Mouse (Mus musculus) hindbrain, postnatal 0 days (tissue): ENCODE data around the gene Cchcr1. TPM values are rescaled to one million over a fixed set of nuclear protein-coding genes. Genes with fewer than 3 reads are reported as not detected.
"Not testable (repeated sequence)": the region's sequence is repeated elsewhere in the genome, so short reads cannot be mapped to it uniquely, and the experiment has no call there.

Experiments
- ATAC-seq: fragments of 200-750 bp; cut with Nextera tagmentation; 2 replicates; pipeline ENCODE4 v1.8.0; 2017; ENCODE audit warnings: mild to moderate bottlenecking, moderate TSS enrichment, moderate library complexity
- DNase-seq: peaks from one replicate; pipeline ENCODE4 v3.0.0-alpha.2; 2015; ENCODE audit warnings: low spot score
- H3K27ac ChIP-seq: fragments of 300-500 bp; sonication (generic); 2 replicates; pipeline ENCODE4 v1.5.1; 2014; ENCODE audit warnings: mild to moderate bottlenecking
- H3K27me3 ChIP-seq: fragments of 300-500 bp; sonication (generic); 2 replicates; pipeline ENCODE4 v1.6.1; 2014; ENCODE audit warnings: low read length, mixed read lengths; ENCODE audit not compliant: insufficient read depth
- H3K36me3 ChIP-seq: fragments of 300-500 bp; sonication (generic); 2 replicates; pipeline ENCODE4 v1.6.1; 2014; ENCODE audit warnings: low read length, mixed read lengths; ENCODE audit not compliant: insufficient read depth
- H3K4me1 ChIP-seq: fragments of 300-500 bp; sonication (generic); 2 replicates; pipeline ENCODE4 v1.6.1; 2014; ENCODE audit warnings: antibody characterized with exemption, low read length, mixed read lengths; ENCODE audit not compliant: insufficient read depth
- H3K4me2 ChIP-seq: fragments of 300-500 bp; sonication (generic); 2 replicates; pipeline ENCODE4 v1.6.1; 2014; ENCODE audit warnings: low read depth, mild to moderate bottlenecking, low read length, moderate library complexity, mixed read lengths
- H3K4me3 ChIP-seq: fragments of 300-500 bp; sonication (generic); 2 replicates; pipeline ENCODE4 v1.5.1; 2014; ENCODE audit warnings: low read length
- H3K9ac ChIP-seq: fragments of 300-500 bp; sonication (generic); replicated peaks from 2 replicates; pipeline ENCODE4 v1.6.1; 2014; ENCODE audit warnings: mild to moderate bottlenecking, low read length, moderate library complexity, mixed read lengths
- H3K9me3 ChIP-seq: fragments of 300-500 bp; sonication (generic); 2 replicates; pipeline ENCODE4 v1.6.1; 2016; ENCODE audit warnings: low read length, mixed read lengths
- CTCF ChIP-seq: IDR thresholded peaks from 2 replicates; pipeline ENCODE4 v1.5.1; 2016; ENCODE audit warnings: antibody characterized with exemption, control low read depth, low read depth
- WGBS: fragments of 180-500 bp; shearing (Covaris S2); extraction: QIAGEN DNeasy Blood & Tissue Kit; methylation state at CpG from one replicate; pipeline ENCODE4 v1.1.7; 2014; 5-methylcytosine and 5-hydroxymethylcytosine counted together
- polyA plus RNA-seq: library from polyadenylated mRNA; unstranded; fragments of >200 nt; fragmentation: Nextera tagmentation; extraction: Ambion mirVana; gene quantifications from 2 replicates; pipeline ENCODE4 v1.2.1, GENCODE M21; 2015
- total RNA-seq: library from RNA; depleted of rRNA; stranded (reverse); fragments of >200 nt; gene quantifications from 2 replicates; pipeline ENCODE4 v1.2.3, GENCODE M21; 2014; rRNA removed

The Cchcr1 gene
- total RNA-seq (4.9 and 5.5 TPM in 2 replicates), polyA plus RNA-seq (4.5 and 4.8 TPM in 2 replicates)

DNA sequence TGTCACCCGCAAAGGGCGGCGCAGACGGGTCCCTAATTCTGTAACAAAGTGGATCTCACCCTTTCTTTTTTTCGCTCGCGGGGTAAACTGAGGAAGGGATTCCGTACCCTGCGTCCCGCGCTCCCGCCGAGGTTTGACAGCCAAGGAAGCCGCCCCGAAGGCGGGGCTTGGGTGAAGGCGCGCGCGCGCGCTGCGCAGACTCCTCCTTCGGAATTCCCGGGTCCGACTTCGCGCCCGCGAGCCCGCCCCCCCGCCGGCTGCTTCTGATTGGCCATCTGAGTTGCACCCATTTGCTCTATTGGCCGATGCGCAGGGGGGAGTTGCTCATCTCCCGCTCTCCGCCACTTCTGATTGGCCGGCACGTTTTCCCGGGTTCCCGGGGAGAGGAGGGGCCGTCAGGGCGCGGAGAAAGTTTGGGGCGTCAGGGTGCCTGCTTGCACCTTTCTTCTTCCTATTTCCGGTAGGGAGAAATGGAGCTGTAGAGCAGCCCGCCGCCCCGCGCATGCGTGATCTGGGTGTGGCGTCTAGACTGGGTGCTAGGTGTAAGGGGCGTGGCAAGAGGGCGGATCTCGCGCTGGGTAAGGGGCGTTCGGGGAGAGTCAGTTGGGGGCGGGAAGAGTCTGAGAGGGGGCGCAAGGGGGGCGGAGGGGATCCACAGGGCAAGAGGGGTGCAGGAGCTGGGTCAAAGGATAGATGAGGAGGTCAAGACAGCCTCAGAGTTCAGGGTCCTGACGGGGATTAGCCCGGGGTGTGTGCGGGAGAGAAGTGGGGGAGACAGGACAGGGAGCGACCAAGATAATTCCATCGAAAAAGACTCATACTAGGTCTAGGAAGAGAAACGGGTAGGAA is at the start of gene Cchcr1, which contains the start of gene Tcf19:
Cchcr1 (plus strand) TSS at position 449 of the 849 bp plus-strand sequence.
Tcf19 (minus strand) TSS at position 173 of the 849 bp plus-strand sequence.
- TF ChIP-seq CTCF, result no peak
- Histone ChIP-seq H3K4me2 (peak within 1 kb of the TSS; percentile 91), H3K27ac (no peak within 1 kb of the TSS), H3K27me3 (no peaks in the 10 kb centered on the region), H3K4me3 (peak within 1 kb of the TSS; percentile 57), H3K9ac (peak within 1 kb of the TSS; percentile 43), H3K9me3 (no peaks in the 10 kb centered on the region), H3K36me3 (no peaks in the 10 kb centered on the region), H3K4me1 (peaks cover 4% of the 10 kb centered on the region; the same call in 1 of the 2 replicates)
- under 1% methylated on average over 67 of the region's 67 CpGs for WGBS
- peak; percentile 95 for ATAC-seq
- peak; percentile 97 for DNase-seq

DNA sequence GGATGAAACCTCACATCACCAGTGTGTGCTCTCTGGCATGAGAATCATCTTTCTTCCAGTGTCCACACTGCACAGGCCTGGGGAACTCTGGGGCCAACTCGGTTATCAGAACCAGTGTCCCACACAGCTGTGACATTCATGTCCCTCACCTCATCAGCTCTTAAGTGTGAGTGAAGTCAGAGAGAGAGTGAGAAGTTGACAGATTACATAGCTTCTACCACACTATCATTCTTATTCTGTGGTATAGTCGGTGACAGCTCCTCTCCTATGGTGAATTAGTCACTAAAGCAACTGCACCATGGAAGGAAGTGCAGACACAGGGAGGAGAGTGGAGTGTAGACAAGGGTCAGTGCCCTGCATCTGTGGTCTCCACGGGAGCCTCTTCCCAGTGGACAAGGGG is 48.0 kb upstream of the Cchcr1 start:
- not testable (repeated sequence) for H3K4me3 ChIP-seq, DNase-seq, H3K9me3 ChIP-seq, H3K4me1 ChIP-seq, H3K36me3 ChIP-seq, H3K9ac ChIP-seq, H3K27ac ChIP-seq, H3K4me2 ChIP-seq, ATAC-seq
- H3K27me3 ChIP-seq, result peaks cover 18% of the 10 kb centered on the region
- WGBS, result 54% methylated on average over 3 of the region's 3 CpGs

DNA sequence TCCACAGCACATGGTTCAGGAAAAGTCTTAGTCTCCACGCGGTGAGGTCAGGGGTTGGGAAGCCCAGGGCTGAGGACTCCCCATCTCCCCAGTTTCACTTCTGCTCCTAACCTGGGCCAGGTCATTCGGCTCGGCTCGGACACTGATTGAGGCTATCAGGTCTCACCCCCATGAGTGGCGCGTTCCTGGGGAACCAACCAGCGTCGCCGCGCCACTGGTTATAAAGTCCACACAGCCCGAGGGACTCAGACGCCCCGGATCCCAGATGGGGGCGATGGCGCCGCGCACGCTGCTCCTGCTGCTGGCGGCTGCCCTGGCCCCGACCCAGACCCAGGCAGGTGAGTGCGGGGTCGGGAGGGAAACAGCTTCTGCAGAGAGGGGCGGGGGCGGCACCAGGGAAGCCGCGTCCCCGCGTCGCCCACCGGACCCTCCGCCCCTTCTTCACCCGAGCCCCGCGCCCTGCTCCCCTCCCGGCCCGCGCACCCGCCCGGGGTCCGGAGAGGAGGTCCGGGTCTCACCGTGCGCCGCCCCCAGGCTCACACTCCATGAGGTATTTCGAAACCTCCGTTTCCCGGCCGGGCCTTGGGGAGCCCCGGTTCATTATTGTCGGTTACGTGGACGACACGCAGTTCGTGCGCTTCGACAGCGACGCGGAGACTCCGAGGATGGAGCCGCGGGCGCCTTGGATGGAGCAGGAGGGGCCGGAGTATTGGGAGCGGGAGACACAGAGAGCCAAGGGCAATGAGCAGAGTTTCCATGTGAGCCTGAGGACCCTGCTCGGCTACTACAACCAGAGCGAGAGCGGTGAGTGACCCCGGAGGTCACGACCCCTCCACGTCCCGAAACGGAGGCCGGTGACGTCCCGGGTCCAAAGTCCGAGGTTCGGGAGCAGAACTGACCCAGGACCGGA is 46.8 kb upstream of the Cchcr1 start, which contains the start of gene H2-Q10:
H2-Q10 (plus strand) TSS at position 248 of the 910 bp plus-strand sequence.
- Histone ChIP-seq H3K4me2 (peak within 1 kb of the TSS; percentile 60), H3K27me3 (peaks cover 18% of the 10 kb centered on the region), H3K36me3 (no peaks in the 10 kb centered on the region), H3K9ac (peak within 1 kb of the TSS; percentile 13; the same call in 1 of the 2 replicates), H3K27ac (no peak within 1 kb of the TSS), H3K4me1 (0 out of 2 replicates have a peak, but pooled peaks cover 3% of the 10 kb centered on the region), H3K4me3 (peak within 1 kb of the TSS; percentile 38), H3K9me3 (no peaks in the 10 kb centered on the region)
- no peak for DNase-seq
- 2% methylated on average over 75 of the region's 80 CpGs for WGBS
- no peak for TF ChIP-seq CTCF
- ATAC-seq, result no peak

DNA sequence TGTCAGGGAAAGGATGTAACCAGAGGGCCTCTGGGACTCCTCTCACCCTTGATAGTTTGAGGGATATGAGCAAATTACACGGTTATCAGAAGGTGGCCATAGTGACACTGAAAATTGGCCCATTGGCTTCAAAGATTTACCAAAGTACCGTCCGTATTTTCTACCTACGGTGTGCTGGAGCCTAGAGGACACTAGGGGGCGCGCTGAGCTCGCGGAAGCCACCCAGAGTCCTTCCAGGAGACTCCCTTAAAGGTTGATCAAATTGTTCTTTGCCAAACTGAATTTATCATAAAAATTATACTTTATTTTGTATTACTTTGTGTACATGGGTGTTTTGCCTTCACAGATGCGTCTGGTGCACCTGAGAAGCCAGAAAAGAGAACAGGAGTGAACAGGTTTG is 32.8 kb upstream of the Cchcr1 start:
- H3K4me2 ChIP-seq, result no peak overlapping the region
- H3K27ac ChIP-seq, result no peak overlapping the region
- 3% methylated on average over 9 of the region's 9 CpGs for WGBS
- H3K4me3 ChIP-seq, result no peak overlapping the region
- DNase-seq (peak; percentile 79), ATAC-seq (0 out of 2 replicates have a peak, but pooled peaks have one; percentile 35)
- H3K9ac ChIP-seq, result no peak overlapping the region
- no peaks in the 10 kb centered on the region for H3K36me3 ChIP-seq
- no peaks in the 10 kb centered on the region for H3K9me3 ChIP-seq
- TF ChIP-seq CTCF, result peak; percentile 90
- no peaks in the 10 kb centered on the region for H3K27me3 ChIP-seq
- no peaks in the 10 kb centered on the region for H3K4me1 ChIP-seq

DNA sequence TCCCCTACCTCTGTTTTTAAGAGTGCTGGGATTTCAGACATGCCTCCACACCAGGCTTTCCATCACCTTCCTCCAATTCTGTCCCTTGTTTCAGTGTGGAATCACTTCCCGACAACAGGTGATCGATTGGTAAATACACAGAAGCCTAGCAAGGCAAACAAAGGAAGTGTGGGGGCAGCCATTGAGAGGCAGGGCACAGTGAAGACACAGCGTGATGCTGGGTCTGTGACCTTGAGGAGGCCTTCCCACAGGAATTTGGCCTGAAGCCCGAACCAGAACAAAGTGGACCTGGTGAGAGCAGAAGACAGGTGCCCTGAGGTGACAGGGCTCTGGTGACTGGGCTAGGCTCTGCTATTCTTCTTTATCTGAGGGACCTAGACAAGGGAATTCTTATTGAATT is 31.2 kb upstream of the Cchcr1 start:
- Histone ChIP-seq H3K9me3 (no peaks in the 10 kb centered on the region), H3K9ac (no peak overlapping the region), H3K4me1 (no peaks in the 10 kb centered on the region), H3K36me3 (no peaks in the 10 kb centered on the region), H3K27me3 (no peaks in the 10 kb centered on the region), H3K27ac (no peak overlapping the region), H3K4me2 (no peak overlapping the region), H3K4me3 (no peak overlapping the region)
- TF ChIP-seq CTCF, result no peak
- ATAC-seq (no peak), DNase-seq (no peak)
- WGBS, result 29% methylated on average over 4 of the region's 4 CpGs

DNA sequence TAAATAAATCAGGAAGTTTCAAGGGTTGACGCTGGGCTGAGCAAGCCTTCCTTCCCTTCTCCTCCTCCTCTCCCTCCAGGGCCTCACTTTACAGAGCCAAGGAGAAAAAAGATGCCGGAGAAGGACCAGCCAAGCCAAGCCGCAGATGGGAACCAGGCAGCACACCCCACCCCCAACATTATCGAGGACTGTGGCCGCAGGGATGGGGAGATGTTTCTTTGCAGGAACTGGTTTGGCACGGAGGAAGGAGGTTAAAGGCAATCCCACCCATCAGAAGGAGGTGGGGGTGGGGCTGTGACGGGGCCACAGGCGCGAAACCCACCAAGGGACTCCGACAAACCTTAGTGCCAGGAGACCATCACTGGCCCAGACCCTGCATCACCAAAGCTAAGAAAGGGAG is 30.2 kb upstream of the Cchcr1 start:
- DNase-seq, result no peak
- no peak for TF ChIP-seq CTCF
- Histone ChIP-seq H3K36me3 (no peaks in the 10 kb centered on the region), H3K27me3 (no peaks in the 10 kb centered on the region), H3K4me3 (no peak overlapping the region), H3K27ac (no peak overlapping the region), H3K4me2 (no peak overlapping the region), H3K4me1 (no peaks in the 10 kb centered on the region), H3K9me3 (no peaks in the 10 kb centered on the region), H3K9ac (no peak overlapping the region)
- 57% methylated on average over 10 of the region's 10 CpGs for whole genome bisulfite sequencing
- ATAC-seq, result no peak
